Mouse (Mus musculus): ENCODE measurements around the gene Btbd9.
"Not testable (repeated sequence)": the region's sequence is repeated elsewhere in the genome, so short reads cannot be mapped to it uniquely, and the experiment has no call there.

The Btbd9 gene

GRCm38 (mm10) chr17:30556512-30556911 is 19.8 kb downstream of the Btbd9 start:
- no peak for DNase-seq (ENCODE audit: low spot score)

DNA sequence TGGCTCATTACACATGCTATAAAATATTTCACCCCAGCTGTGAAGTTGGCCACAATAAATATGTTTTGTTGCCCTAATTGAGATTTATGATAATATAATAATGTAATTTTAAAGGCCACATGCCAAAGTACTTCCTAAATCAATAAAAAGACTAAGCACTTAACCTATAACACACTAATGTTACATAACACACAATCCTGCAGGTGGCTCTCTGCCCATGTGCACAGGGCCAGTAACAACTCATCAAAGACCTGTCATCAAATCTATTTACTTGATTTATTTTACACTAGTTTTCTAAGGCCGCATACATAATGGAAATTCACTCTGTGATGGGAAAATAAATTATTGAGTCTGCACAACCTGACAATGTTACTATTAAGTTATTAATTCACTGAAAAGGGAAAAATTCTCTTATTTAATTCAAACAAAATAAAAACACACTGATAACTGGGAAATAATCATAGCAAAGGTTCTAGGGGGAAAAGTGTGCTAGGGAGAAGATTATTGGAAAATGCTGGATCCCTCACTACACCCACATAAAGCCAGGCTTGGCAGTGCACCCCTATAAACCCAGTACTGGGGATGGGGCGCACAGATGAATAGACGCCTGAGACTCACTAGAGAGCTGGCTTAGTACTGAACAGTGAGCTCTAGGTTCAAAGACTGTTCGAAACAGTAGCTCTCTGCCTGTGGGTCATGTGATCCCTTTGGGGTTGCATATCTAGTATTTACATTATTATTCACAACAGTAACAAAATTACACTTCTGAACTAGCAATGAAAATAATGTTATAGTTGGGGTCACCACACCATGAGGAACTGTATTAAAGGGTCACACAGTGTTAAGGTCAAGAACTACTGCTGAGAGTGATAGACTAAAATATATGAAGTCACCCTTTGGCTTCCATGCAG is 23.0 kb downstream of the Btbd9 start:
- DNase-seq (ENCODE audit: low spot score): no peak

- peak; percentile 47 for DNase-seq (ENCODE audit: low spot score)
Measured at GRCm38 (mm10) chr17:30550774-30551107, 25.5 kb downstream of the Btbd9 start.

DNA sequence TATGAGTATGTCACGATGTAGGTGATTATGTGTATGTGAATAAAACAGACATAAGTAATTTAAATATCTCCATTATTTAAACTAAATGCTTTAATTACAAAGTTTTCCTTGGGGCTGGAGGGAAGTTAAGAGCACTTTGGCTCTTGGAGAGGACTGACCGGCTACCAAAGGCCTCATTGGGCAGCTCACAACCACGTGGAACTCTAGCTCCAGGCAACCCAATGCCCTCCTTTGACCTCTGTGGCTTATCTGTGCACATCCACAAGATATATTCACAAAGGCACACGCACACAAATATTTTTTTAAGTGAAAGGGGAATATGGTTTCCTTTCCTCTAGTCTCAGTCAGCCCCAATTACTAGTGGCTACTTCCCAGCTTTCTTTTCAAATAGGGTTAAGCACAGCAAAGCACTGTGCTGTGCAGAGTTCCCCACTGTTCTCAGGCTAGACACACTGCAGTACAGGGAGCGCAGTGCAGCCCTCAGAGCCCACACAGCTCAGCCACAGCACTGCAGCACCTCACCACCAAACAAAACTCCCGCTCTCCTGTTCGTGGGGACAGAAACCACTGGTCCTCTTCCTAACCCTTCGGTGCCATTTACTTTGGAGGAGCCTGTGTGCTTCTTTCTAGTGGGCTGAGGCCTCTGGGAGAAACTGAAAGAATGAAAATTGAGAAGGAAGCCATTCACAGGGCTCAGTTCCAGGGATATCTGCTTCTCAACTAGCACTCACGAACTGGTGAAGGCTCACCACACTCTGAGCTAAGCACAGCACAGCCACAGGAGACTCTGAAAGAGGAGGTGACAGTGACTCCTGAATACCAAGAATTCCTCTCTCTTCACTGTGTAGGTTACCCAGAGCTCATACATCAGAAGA is 26.2 kb downstream of the Btbd9 start:
- DNase-seq (ENCODE audit: low spot score): no peak

- DNase-seq (ENCODE audit: low spot score): no peak
Measured at GRCm38 (mm10) chr17:30539098-30539497, 37.2 kb downstream of the Btbd9 start.

DNA sequence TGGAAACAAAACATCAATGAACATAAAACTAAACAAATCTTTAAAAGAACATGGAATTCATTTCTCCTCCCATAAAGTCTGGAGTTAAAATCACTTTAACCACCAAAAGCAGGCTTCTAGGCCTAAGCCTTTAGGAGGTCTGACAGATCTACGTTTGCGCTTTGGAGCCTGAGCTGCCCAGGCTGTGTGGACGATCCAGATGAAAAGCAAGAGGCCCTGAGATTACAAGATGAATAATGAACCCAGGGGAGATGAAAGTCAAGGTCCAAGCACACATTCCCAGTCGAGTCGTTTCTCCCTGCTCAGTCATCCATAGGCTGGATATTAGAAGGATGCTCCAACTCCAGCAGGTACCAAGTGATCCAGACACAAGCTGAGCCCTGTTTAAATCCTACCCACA is 39.6 kb downstream of the Btbd9 start:
- DNase-seq (ENCODE audit: low spot score): no peak

- DNase-seq (ENCODE audit: low spot score): no peak
Measured at GRCm38 (mm10) chr17:30533098-30533497, 43.2 kb downstream of the Btbd9 start.

DNA sequence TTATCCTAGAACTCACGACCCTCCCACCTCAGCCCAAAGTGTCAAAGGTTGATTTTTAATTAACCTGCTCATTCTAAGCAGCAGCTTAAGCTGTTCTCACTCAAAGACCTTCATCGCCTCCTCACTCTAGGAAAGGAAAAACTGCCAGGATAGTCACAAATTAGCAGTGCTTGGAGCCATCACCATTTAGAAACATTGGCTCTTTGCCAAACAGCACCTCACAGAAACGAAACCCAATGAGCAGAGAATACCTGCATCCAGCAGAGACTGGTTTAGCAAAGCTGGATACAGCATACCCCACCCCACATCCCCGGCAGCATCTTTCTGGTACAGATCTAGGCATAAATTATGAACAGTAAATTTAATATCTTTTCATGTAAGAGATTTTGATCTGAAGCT is 45.7 kb downstream of the Btbd9 start:
- DNase-seq (ENCODE audit: low spot score): no peak

GRCm38 (mm10) chr17:30529632-30530541 is 46.4 kb downstream of the Btbd9 start:
- no peak for DNase-seq (ENCODE audit: low spot score)

GRCm38 (mm10) chr17:30525405-30526295 is 50.6 kb downstream of the Btbd9 start:
- DNase-seq (ENCODE audit: low spot score): no peak

DNA sequence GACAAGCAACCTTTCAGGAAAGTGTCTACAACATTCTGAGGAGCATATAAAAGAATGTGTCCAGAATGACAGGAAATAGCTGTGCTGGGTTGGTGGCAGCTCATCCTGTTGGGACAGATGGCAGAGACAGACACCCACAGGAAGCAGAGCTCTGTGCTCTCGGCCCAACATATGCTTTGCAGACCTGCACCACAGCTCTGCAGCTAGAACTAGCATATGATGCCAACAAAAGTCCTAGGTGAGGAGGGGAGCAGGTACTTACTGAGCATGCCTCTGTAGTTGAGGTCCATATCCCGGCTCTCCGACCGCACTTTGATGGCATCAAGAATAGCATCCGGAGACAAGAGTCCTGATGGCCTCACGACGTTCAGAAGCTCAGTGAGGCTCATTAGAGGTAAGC is 51.8 kb downstream of the Btbd9 start:
- DNase-seq (ENCODE audit: low spot score): peak; percentile 66

DNA sequence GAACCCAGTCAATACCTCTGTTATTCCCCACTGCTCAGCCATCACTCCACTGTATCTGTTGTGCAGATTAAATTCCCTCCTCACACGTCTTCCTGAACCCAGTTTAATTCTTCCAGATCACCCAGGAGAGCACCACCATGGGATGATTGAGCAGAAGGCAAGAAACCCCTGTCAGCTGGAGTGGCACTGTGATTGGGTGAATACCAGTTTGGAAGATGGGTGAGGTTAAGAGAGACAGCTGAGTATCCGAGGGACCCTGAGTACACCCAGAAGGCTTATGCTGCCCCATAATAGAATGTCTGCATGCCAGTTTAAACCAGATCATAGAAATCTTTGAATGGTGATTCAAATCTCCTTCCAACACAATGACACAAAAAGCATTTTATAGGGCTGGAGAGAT is 52.5 kb downstream of the Btbd9 start:
- no peak for DNase-seq (ENCODE audit: low spot score)

GRCm38 (mm10) chr17:30522406-30523078 is 53.7 kb downstream of the Btbd9 start:
- DNase-seq (ENCODE audit: low spot score): no peak

DNA sequence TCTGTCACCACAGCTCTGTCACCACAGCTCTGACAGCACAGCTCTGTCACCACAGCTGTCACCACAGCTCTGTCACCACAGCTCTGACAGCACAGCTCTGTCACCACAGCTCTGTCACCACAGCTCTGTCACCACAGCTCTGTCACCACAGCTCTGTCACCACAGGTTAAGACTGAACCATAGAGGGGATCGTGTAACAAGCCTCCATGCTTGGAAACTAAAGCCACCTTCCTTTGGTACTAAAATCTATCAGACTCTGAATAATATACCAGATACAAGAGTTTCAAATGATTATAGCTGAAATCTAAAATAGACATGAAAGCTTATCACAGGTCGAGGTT is 57.1 kb downstream of the Btbd9 start:
- DNase-seq (ENCODE audit: low spot score): not testable (repeated sequence)

- no peak for DNase-seq (ENCODE audit: low spot score)
Measured at GRCm38 (mm10) chr17:30518431-30519171, 57.7 kb downstream of the Btbd9 start.

GRCm38 (mm10) chr17:30516580-30517340 is 59.5 kb downstream of the Btbd9 start:
- DNase-seq (ENCODE audit: low spot score): no peak

DNA sequence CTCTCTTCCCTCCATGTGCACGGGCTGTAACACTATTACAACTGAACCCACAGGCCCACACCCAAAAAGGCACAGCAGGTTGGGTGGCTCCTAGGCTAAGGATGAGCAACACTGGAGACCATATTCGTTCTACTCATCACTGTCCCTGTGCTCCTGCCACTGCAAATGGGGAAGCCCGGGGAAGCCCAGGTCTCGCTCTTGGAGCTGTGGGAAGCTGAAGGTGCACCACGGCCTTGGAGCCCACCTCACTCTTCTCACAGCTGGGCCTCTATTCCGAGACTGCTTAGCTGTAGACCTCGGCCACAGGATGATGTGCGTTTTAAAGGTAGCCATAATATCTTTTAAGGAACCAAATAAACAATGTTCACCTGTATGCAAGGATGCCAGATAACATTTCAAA is 60.9 kb downstream of the Btbd9 start:
- DNase-seq (ENCODE audit: low spot score): no peak

GRCm38 (mm10) chr17:30513034-30513433 is 63.3 kb downstream of the Btbd9 start:
- no peak for DNase-seq (ENCODE audit: low spot score)

DNA sequence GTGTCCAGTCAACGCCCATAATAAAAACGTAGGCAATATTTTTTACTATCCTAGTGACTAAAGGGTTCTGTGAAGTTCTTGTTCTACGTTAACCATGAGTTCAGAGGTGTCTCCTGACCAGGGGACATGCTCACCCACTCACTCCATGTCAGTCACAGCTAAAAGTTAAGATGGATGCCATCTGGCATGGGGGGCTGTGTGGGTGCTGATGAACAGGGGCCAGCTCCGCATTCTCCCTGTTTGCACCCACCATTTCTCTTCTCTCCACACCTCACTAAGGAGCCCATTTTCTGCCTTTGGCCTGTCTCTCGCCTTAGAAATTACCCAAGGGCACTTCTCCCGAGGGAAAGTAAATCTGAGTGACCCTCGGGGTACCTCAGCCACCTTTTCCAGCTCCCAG is 63.8 kb downstream of the Btbd9 start:
- no peak for DNase-seq (ENCODE audit: low spot score)

All from left cerebral cortex, adult 11 months (tissue).